Mouse (Mus musculus) embryo, embryonic 11 days (tissue): ENCODE results near the gene Sstr3.
A peak's percentile ranks its signal among the peaks of the same experiment; 100 is the strongest.

Source experiments
- DNase-seq: peaks from one replicate; pipeline ENCODE4 v3.0.0-alpha.2; 2015

Gene Sstr3

DNA sequence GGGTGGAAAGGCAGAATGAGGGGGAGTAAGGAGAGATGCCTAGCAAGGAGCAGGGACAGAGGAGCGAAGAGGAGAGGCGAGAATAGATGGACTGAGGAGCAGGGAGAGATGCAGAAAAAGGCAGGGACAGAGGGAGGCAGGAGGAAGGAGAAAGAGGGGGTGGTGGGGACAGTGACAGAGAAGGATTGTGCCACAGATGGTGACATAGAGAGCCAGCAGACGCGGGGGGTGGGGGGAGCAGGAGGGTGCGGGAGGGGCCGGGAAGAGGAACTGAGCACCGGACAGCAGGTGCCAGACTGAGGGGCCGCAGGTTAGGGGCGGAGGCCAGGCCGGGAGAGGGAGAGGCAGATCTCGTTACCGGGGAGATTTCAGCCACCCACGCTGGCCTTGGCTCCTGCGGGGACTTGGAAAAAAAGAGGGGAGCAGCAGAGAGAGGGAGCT, at the start of gene Sstr3:
Gene Sstr3 (minus strand): TSS at position 125 of the 441 bp plus-strand sequence.
- no peak for DNase-seq

DNA sequence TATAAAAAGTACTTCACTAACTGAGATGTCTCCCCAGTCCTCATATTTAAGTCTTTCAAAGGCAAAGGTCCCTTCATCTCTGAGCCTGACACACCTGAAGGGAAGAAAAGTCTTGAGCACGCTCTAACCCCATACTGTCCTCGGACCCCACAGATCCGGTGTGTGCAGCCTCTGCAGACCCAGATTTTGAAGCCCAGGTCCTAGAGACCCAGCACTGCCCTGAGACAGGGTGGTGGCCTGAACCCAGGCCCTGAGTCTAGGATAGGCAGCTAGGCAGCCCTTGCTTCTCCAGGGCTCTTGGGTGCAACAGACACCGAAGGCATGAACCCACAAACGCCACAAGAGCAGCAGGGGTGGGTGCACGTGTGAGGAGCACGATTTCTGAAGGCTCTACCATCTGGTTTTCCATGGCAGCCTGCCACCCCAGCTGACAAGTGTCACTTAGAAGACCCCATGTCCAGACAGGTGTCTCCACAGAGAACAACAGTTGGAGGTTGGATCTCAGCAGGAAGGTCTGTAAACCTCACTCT, 49.5 kb upstream of the Sstr3 start:
- DNase-seq, result no peak

DNA sequence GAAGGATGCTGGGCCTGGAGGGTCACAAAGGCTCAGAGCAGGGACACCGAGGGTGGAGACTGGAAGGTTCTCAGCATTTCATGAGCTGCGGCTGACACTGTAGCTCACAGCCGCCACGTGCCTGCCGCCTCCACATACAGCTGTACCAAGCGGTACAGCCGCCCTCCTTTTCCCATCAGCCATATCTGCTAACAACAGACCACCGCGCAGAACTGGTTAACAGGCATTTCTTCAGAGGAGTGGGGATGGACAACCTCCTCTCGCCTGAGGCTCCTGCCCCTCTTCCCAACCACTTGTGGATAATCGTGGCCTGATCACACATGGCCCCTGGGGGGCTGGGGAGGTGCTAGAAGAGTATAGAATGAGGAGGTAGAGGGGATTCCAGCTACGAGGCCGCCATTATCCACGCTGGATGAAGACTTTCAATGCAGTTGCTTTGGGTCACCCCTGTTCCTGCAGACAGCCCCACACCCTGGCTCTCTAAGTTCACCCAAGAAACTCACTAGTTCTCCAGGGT, 48.0 kb upstream of the Sstr3 start:
- DNase-seq, result no peak

DNA sequence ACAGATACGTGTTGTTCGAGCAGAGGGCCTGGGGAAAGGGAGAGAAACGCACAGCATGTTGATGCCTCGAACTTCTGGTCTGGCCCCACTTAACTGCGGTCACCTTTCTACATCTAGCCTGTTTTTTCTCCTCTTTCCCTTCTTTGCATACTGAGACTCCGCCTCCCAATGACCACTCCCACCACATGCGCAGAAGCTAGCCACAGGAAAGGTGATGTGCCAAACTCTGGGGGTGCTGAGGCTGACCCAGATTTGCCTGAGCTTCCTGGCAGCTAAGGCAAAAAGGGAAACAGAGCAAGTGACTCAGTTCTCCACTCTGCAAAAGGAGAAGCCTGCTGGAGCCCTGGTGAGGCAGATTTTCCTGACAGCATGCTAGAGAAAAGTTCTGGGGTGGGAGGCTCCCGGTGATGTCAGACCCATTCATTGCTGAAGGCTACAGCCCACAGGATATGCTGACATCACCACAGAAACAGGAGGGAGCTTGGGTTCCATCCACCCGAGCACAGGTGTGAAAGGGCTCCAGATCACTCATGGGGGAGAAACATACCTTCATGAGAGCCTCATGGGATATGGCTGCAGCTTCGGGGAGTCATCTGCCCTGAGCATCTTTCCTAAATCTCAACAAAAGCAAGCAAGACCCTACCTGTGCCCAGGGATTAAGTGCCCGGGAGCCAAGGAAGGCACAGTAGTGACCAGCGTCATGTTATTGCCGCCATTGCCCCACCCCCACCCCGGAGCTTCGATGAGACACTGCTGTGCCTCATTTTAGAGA, 47.4 kb upstream of the Sstr3 start:
- no peak for DNase-seq

DNA sequence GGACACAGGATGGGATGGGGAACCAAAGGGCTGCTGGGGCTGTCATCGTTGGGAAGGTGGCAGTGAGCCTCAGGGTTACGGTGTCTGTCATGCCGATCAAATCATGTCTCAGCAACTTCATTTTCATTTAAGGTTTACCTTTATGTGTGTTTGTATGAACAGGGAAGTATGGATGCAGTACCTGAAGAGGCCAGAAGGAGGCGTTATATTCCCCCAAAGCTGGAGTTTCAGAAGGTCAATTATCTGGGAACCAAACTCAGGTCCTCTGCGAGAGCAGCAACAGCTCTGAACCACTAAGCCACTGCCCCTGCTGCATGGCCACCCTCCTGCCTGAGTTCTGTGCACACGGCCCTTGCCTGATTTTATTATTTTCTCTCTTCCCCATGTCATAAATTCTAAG, 46.3 kb upstream of the Sstr3 start:
- no peak for DNase-seq

DNA sequence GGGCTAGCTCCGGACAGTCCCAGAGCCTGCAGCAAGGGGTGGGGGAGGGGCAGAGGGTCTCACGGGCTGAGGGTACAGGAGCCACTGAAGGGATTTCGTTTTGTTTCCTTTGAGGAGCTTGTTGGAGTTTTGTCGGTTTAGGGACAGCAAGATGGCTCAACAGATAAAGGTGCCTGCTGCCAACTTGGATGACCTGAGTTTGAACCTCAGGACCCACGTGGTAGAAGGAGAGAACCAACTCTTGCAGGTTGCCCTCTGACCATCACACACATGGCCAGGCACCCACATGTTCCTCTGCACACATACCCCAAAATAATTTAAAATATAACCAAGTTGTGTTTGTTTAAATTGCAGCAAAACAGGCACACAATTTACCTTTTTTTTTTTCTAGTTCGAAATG, 45.5 kb upstream of the Sstr3 start:
- DNase-seq, result no peak

DNA sequence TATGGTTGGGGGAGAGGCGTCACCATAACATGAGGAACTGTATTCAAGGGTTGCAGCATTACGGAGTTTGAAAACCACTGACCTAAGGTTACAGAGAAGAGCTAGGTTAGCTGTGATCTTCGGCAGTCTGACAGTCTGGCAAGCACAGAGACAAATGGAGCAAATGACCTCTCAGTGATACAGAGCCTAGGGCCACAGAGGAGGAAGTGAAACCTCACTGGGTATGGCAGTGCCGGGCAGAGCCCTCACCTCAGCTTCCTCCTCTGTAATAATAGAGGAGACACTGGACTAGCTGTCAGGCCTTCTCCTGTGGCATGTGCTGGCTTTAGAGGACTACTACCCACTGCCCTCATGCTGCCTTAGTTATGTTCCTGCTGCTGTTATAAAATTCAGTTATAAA, 44.4 kb upstream of the Sstr3 start:
- DNase-seq, result no peak

DNA sequence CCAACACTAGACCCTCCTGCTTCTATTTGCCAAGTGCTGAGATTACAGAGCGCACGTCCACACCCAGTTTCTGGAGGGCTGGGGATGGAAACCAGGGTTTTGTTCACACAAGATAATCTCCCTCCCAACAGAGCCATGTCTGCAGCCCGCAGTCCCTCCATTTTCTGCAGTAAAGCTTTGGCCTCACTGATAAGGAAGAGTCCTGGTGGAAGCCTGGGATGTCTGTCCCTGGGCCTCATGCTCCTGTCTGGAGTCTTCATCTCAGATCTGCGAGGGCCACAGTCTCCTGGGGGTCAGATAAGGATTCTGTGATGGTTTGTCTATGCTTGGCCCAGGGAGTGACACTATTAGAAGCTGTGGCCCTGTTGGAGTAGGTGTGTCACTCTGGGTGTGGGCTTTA, 43.6 kb upstream of the Sstr3 start:
- DNase-seq, result no peak

DNA sequence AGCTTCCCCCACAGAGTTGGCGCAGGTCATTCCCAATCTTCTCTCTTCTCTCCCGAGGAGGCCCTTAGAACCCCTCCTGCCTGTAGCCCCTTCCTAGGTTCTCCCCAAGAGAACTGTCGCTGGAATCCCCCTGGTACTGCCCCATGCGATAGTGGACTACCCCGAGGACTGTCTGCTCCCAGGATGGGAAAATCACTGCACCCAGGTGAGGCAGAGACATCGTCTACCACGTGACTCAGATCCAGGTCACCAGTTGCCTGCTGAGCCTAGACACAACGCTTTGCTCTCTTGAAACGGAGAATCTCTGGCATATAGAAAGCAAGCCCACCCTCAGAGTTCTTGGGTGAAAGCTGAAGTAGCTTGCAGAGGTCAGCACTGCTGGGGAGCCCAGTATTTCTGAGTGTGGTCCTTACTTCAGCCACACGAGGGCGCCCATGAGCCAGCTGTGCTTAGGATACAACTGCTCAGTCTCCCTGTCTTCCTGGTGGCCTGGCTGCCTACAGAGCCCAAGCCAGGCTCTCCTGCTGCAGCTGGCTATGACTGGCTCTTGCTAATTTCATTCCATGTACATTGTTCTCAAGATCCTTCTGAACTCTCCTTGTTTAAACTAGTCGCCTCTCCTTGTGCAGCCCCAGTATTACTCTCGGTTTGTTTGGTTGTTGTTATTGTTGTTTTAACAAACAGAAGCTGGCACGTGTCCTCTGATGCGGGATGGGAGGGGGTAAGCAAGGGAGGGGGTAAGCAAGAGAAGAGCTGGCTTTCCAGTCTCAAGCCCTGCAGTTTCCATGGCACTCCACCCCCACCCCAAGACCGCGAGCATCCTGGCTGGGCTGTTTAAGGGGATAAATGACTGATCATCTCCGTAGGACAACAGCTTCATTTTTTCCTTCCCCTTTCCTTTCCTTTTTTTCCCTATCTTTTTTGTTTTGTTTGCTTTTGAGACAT, 42.8 kb upstream of the Sstr3 start:
- peak; percentile 83 for DNase-seq

DNA sequence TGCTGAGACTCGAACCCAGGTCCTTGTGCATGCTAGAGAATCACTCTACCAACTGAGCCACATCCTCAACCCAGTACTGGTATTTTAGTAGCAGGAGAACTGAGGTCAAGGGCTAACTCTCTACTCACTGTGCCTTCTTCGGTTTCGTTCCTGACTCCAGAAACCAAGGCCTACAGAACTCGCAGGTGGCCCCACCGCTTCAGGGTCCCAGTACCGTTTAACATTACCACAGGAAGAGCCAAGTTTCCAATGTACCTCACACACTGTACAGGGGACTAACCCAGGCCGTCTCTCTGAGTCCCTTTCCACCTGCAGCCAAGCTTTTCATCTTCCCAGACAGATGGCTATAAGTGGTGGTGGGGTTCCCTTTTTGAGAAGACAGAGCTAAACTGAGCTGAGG, 40.9 kb upstream of the Sstr3 start:
- DNase-seq, result no peak

DNA sequence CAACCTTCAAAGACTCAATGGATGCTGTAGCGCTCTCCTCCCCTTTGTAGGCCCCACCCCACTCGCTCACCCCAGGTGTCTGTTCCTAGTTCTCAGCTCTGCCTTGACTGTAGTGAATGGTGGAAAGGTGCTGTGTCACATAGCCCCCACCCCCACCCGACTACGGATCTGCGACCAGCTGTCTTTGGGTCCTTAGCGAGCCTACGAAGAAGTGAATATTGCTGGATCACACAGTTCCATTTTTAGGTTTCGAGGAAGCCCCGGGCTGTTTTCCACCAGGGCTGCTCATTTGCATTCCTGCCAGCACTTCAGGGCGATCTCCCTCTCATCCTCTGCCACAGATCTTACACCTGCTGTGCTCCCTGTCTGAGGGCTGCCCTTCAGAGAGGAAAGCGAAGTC, 38.9 kb upstream of the Sstr3 start:
- no peak for DNase-seq

DNA sequence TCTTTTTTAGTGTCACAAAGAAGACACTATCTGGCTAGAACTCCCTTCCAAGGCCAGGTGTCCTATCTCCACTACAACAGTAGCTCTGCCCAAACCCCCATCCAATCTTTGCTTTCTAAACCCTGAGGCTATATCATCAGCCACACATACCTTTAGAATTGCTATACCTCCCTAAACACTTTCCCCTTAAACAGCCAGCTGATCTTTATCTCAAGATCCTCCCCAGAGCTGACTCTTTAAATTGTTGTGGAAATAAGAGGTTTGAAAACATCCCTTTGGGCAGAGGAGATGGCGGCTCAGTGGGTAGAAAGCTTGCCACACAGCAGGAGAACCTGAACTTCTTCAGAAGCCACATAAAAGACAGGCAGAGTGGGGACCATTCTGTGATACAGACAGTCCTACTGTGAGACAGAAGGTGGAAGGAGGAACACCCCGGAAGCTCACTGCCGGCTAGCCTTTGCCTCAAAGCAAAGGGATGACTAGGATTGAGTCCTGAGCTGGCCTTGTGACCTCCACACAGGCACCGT, 31.9 kb upstream of the Sstr3 start:
- no peak for DNase-seq

DNA sequence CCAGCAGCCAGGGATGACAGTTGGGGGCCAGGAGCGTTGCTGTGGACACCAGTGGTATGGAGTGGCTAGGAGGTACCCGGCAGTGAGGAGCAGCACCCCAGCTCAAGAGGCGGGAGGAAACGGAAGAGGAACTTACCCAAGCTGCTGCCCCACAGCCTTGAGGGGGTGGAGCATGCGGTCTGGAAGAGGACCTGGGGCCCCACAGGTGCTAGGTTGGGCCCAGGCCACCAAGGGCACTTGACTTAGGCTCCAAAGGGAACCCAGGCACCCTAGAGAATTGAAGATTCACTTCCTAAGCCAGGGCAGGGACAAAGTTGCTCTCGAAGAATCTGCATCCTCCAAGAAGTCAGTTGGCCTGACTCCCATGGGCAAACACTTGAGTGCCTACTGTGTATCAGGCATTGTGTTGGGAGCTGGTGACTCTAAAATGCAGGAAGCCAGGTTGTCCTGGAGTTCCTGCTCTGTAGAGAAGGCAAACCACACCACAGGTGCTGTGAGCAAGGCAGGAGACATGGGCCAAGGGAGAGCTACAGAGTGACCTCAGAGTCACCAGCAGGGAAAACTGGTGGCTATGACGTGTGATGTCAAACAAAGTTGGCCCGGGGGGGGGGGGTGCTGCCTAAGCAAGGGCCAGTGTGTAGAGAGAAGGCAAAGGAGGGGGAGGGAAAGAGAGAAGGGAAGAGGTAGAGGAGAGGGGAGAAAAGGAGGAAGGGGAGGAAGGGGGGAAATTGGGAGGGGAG, 28.3 kb upstream of the Sstr3 start, which contains the start of gene Rac2:
Gene Rac2 (minus strand): TSS at position 126 of the 740 bp plus-strand sequence.
- DNase-seq, result no peak

DNA sequence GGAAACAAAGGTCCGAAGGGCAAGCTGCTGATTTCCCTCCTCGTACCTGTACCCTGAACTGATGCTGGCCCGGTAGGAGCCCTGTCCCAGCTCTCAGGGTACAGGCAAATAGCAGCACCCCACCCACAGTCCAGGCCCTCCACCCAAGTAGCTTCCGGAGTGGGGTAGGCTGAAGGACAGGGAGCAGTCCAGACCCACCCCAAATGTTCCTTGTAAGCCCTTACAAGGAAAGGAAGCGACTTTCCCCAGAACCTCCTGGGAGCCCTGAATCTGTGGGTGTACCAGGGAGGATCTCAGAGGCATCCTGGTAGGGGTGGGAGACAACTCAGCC, 27.8 kb upstream of the Sstr3 start:
- no peak for DNase-seq

DNA sequence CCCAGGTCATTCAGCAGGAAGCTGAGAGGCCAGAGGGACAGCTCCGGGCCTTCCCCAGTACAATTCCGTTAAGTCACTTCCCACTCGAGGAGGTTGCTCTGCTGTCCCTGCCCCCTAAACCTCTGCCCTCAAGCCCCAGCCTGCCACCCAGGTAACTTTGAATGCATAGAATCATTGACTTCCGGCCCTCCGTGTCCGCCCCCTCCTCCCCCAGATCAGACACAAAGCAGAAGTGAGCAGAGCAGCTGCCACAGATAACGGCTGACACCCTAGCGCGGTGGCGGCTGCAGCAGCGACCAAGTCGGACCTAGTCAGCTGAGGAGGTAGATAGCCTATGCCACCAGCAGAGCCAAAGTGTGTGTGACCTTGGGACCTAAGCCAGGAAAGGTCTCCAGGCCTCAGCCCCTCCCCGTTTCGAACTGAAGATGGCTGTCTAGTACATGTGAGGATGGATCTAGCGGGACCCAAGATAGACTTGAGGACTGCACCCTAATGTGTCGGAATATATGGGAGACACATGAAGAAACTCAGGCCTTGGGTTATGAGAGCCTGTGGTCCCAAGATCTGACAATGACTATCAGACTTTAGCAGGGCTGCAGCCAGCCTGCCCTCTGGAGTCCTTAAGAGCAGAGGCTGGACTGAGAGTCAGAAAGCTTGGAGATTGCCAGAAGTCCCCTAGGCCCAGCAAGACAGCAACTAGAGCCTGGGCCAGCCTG, 27.2 kb upstream of the Sstr3 start:
- no peak for DNase-seq

DNA sequence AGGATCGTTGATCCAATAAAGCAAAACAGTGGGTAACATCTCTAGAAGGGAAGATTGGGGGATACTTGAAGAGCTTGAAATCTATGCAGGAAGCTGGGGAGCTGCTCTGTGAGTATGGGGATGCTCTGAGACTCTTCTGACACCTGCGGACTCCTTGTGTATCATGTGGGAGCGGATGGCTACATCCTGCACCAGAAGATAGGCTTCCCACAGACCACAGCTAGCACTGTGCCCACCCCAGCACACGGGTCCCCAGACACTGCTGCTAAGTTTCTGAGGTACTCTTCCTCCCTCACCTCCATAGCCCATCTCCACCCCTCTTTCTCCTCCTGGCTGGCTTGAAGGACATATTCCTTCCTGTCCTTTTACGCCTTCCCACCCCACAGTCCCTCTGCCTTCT, 25.7 kb upstream of the Sstr3 start:
- DNase-seq, result no peak

DNA sequence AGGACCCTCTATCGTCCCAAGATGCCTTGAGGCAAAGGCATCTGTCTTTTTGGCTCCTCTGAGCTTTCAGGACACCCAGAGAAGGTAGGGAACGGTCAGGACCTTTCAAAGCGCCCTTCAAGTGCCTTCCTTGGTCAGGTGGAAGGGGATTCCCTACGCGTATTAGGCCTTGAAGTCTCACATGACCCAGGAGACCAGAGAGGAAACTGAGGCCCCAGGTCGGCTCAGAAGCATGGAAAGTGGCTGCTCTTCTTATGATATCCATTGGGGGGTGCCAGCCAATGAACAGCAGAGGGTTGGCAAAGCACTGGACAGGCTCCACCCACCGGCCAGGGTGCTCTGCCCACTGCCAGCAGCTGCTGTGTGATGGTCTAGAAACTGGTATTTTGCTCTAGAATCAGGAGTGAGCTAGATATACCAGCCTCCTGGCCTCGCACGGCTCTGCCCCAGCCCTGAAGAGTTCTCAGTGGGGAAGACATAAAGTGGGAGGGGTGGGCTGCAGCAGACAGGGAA, 23.2 kb upstream of the Sstr3 start:
- no peak for DNase-seq

DNA sequence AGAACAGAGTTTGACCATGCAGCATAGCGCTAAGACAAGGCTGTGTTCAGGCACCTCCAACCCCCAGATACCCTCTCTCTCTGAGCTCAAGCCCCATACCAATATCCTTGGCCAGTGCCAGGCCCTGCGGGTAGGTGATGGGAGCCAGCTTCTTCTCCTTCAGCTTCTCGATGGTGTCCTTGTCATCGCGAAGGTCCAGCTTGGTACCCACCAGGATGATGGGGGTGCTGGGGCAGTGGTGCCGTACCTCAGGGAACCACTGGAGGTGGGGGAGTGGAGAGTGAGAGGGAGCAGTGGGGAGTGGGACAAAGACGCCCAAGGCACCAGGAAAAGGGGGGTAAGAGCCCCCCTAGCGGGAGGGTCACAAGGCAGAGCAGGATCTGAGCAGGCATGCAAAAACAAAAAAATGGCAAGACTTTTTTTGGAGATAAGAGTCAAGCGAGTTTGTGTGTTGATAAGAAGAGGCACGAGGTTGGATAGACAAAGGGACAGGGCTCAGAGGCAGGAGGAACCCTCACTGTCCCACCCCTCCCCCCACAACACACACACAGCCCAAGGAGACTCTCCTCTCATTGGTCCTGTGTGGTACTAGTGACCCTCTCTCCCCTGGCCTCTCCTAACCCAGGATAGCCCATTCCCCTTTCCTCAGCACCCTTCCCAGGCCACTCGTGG, 20.4 kb upstream of the Sstr3 start:
- no peak for DNase-seq

DNA sequence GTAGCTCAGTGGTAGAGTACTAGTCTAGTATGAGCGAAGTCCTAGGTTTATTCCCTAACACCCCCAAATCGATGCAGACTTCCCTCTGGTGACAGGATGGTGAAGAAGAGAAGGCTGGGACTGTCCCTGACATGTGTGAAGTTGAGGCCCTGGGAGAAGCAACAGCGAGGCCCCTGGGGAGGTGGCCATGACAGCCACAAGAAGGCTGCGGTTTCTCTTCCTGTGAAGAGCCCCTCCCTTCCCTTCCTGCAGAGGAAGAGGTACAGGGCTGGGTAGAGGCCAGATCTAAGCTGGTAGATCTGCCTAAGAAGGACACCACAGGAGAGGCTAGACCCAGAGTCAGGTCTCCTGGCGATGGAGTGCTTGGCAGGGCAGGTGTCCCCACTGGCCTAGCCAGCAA, 19.5 kb upstream of the Sstr3 start:
- no peak for DNase-seq

DNA sequence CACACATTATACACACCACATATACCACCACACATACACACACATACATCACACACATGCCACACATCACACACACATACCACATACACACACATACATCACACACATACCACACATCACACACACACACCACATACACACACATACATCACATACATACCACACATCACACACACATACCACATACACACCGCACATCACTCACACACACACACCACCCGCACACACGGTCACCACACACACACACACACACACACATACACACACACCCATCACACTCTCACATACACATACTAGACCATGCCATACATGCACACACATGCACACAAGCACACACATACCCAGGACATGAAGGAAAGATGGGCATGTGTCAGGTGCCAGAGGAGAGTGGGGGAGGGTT, 18.9 kb upstream of the Sstr3 start:
- no peak for DNase-seq
